Mouse (Mus musculus): ENCODE measurements around the gene Zfr2.
A peak's percentile ranks its signal among the peaks of the same experiment; 100 is the strongest.

DNA sequence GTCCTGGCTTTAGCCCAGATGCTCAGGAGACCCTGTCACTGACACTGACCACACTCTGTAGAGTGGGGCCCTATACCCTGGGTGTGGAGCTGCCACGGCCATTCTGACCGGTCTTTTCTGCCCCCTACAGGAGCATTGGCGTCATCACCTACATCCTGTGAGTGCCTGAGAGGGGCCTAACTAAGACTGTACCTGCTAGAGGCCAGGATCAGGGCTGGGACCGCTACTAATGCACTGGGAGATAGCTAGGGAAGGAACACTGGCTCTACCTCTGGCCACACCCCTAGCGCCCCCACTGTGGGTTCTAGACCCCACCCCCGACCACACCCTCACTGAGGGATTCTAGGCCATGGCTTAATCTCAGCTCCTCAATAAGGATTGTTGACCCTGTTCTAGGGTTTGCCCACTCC, 42.0 kb upstream of the Zfr2 start:
- TF ChIP-seq CTCF (IDR thresholded peaks at IDR 0.05; ENCODE audit: low read depth) (peak; percentile 61), EP300 (optimal IDR thresholded peaks at IDR 0.05) (no peak)

Measured in stomach, postnatal 0 days (tissue).